Mouse (Mus musculus): ENCODE measurements at regions not wholly inside any gene's neighbourhood (a gene's known extent, or its start where the extent isn't known, plus 50 kb on each side); places are given as distances from the start of the nearest gene placed in this dataset.

DNA sequence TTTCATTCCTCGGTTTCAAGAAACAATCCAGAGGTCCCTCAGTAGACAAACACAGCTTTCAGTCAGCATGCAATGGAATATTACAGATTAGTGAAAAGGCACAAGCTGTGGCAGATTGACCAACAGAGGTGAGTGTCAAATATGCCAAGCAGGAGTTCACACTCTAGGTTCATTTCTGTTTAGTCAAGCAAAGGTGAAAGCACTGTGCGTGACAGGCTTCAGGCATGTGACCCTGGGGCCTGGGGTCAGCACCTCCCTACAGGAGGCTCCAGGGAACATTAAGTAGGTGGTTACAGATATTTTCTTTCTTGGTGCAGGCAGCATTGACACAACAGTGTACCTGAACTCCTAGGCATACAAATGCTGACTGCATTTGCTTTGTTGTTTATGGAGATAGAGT, 57.3 kb upstream of the Wnt7b start:
- TF ChIP-seq CTCF (IDR thresholded peaks at IDR 0.05; ENCODE audit: extremely low read depth, insufficient read depth, insufficient read length, insufficient replicate concordance) (no peak), POLR2A (IDR thresholded peaks at IDR 0.05; ENCODE audit: low read depth, low read length) (no peak)

Measured in spleen, adult 2 months (tissue).